Mouse (Mus musculus) midbrain, embryonic 12.5 days (tissue): ENCODE measurements around the gene Hibadh. TPM values are rescaled to one million over a fixed set of nuclear protein-coding genes. Genes with fewer than 3 reads are reported as not detected.
"Not testable (repeated sequence)": the region's sequence is repeated elsewhere in the genome, so short reads cannot be mapped to it uniquely, and the experiment has no call there.

Source experiments
- ATAC-seq: fragments of 200-750 bp; cut with Nextera tagmentation; 2 replicates; pipeline ENCODE4 v1.8.0; 2017; ENCODE audit warnings: low read depth, moderate TSS enrichment, moderate library complexity; ENCODE audit not compliant: low FRiP score
- H3K27ac ChIP-seq: fragments of 300-500 bp; sonication (generic); replicated peaks from 2 replicates; pipeline ENCODE4 v1.5.1; 2016; ENCODE audit warnings: mild to moderate bottlenecking
- H3K27me3 ChIP-seq: fragments of 300-500 bp; sonication (generic); 2 replicates; pipeline ENCODE4 v1.6.1; 2016; ENCODE audit warnings: mild to moderate bottlenecking
- H3K36me3 ChIP-seq: fragments of 300-500 bp; sonication (generic); 2 replicates; pipeline ENCODE4 v1.6.1; 2016
- H3K4me1 ChIP-seq: fragments of 300-500 bp; sonication (generic); 2 replicates; pipeline ENCODE4 v1.6.1; 2016
- H3K4me2 ChIP-seq: fragments of 300-500 bp; sonication (generic); replicated peaks from 2 replicates; pipeline ENCODE4 v1.6.1; 2016; ENCODE audit warnings: mild to moderate bottlenecking, moderate library complexity
- H3K4me3 ChIP-seq: fragments of 300-500 bp; sonication (generic); 2 replicates; pipeline ENCODE4 v1.5.1; 2016; ENCODE audit warnings: mild to moderate bottlenecking
- H3K9ac ChIP-seq: fragments of 300-500 bp; sonication (generic); replicated peaks from 2 replicates; pipeline ENCODE4 v1.6.1; 2016; ENCODE audit warnings: mild to moderate bottlenecking, moderate library complexity
- H3K9me3 ChIP-seq: fragments of 300-500 bp; sonication (generic); 2 replicates; pipeline ENCODE4 v1.6.1; 2016; ENCODE audit warnings: mild to moderate bottlenecking
- WGBS: fragments of 180-500 bp; shearing (Covaris S2); methylation state at CpG from one replicate; pipeline ENCODE4 v1.1.7; 2016; 5-methylcytosine and 5-hydroxymethylcytosine counted together
- polyA plus RNA-seq: library from polyadenylated mRNA; unstranded; fragments of >200 nt; fragmentation: Nextera tagmentation; extraction: Ambion mirVana; gene quantifications from 2 replicates; pipeline ENCODE4 v1.2.1, GENCODE M21; 2016

Gene Hibadh
- polyA plus RNA-seq: 64.7 and 66.3 TPM in 2 replicates

DNA sequence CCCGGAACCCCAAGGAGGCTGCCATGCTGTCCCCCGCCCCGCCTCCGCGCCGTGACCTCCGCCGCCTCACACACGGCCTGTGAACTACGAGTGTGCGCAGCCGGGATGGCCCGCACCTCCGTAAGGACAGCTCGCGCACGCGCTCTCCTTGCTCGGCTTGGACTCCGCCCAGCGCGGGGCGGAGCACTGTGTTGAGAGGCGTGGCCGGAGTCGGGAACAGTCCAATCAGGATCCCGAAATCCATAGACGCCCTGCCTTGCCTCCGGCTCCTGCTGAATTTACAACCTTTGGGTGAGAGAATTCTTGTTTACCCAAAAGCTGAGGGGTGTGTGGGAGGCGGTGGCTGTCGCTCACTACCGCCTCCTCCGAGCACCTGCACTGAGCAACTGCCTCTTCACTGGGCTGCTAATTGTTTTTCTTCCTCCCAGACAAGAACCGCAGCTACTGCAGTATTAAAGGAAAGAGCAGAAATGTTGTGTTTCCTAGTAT, at the start of gene Hibadh:
Hibadh (minus strand) TSS at position 166 of the 489 bp plus-strand sequence.
- Histone ChIP-seq H3K4me3 (peak within 1 kb of the TSS; percentile 84), H3K4me2 (peak within 1 kb of the TSS; percentile 89), H3K4me1 (peaks cover 6% of the 10 kb centered on the region), H3K9me3 (no peaks in the 10 kb centered on the region), H3K27me3 (no peaks in the 10 kb centered on the region), H3K27ac (peak within 1 kb of the TSS; percentile 67; the same call in 1 of the 2 replicates), H3K9ac (peak within 1 kb of the TSS; percentile 87), H3K36me3 (no peaks in the 10 kb centered on the region)
- WGBS: under 1% methylated on average over 34 of the region's 34 CpGs
- peak; percentile 100 for ATAC-seq

GRCm38 (mm10) chr6:52686901-52687500, 46.8 kb upstream of the Hibadh start:
- no peaks in the 10 kb centered on the region for H3K9me3 ChIP-seq
- no peak for ATAC-seq
- WGBS: 79% methylated on average over 5 of the region's 5 CpGs
- H3K4me2 ChIP-seq: no peak overlapping the region
- no peaks in the 10 kb centered on the region for H3K4me1 ChIP-seq
- no peaks in the 10 kb centered on the region for H3K36me3 ChIP-seq
- H3K4me3 ChIP-seq: no peak overlapping the region
- no peaks in the 10 kb centered on the region for H3K27me3 ChIP-seq
- no peak overlapping the region for H3K27ac ChIP-seq
- H3K9ac ChIP-seq: no peak overlapping the region

GRCm38 (mm10) chr6:52682607-52683006, 42.4 kb upstream of the Hibadh start:
- 93% methylated on average over 3 of the region's 3 CpGs for WGBS
- Histone ChIP-seq H3K4me1 (no peaks in the 10 kb centered on the region), H3K4me3 (no peak overlapping the region), H3K9me3 (no peaks in the 10 kb centered on the region), H3K4me2 (no peak overlapping the region), H3K36me3 (no peaks in the 10 kb centered on the region), H3K27ac (no peak overlapping the region), H3K27me3 (no peaks in the 10 kb centered on the region), H3K9ac (no peak overlapping the region)
- no peak for ATAC-seq

DNA sequence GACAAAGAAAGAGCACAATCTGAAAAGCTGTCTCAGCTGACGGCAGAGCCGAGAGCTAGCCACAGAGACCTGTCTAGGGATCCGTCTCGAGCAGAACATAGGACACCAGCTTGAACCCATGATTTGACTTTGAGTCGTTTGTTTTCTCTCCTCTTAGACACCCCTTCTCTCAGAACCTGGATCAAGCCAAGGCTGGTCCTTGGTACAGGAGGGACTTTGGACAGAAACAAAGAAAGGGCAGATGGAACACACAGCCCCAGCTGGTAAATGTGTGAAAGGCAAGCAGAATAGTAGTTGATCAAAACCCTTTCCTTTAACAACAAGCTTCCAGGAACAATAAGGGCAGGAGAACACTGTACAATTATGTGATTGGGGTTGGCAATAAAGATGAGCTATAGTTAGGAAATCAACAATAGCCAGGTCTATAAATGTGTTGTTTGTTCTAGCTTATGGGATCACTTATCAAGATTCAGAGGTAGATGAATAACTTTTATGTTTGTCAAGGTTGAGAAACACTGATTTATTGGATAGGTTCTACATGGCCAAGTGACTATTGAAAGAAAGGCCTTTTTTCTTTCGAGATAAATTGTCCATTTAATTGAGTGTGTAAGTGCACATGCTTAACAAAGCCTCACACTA, 41.8 kb upstream of the Hibadh start:
- no peak for ATAC-seq
- H3K9me3 ChIP-seq: no peaks in the 10 kb centered on the region
- H3K27me3 ChIP-seq: no peaks in the 10 kb centered on the region
- no peak overlapping the region for H3K27ac ChIP-seq
- no peaks in the 10 kb centered on the region for H3K36me3 ChIP-seq
- no peak overlapping the region for H3K4me2 ChIP-seq
- no peaks in the 10 kb centered on the region for H3K4me1 ChIP-seq
- H3K9ac ChIP-seq: no peak overlapping the region
- WGBS: 87% methylated on average over 6 of the region's 6 CpGs
- no peak overlapping the region for H3K4me3 ChIP-seq

DNA sequence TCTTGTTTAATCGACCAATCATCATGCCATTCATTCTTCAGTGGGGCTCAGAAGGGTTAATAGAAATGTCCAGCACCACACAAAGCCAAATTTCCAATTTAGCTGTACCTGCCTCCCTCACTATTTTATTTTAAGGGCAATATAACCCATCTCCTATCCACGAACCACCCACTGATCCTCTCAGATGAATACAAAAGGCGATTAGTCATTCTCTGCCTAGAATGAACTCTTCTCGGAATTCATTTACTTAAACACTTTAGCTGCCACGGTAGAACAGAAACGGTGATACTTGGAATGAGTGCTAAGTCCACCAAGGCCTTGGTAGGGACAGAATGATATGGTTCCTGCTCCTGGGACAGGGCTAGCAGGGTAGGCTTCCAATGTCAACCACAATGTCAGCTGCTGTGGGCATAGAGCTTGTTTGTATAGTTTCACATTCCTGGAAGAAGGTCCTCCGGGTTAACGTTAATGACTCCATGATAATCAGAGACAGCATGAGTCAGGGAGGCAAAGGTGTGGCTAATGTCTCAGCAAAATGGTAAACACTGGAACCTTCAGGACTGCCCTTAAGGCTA, 40.4 kb upstream of the Hibadh start:
- Histone ChIP-seq H3K9ac (no peak overlapping the region), H3K27ac (no peak overlapping the region), H3K36me3 (no peaks in the 10 kb centered on the region), H3K9me3 (no peaks in the 10 kb centered on the region), H3K4me2 (no peak overlapping the region), H3K4me3 (no peak overlapping the region), H3K27me3 (no peaks in the 10 kb centered on the region), H3K4me1 (no peaks in the 10 kb centered on the region)
- no peak for ATAC-seq
- 59% methylated on average over 8 of the region's 8 CpGs for WGBS

- H3K27me3 ChIP-seq: no peaks in the 10 kb centered on the region
- no peak for ATAC-seq
- 87% methylated on average over 9 of the region's 9 CpGs for WGBS
- no peak overlapping the region for H3K4me3 ChIP-seq
- no peak overlapping the region for H3K4me2 ChIP-seq
- no peak overlapping the region for H3K9ac ChIP-seq
- H3K27ac ChIP-seq: no peak overlapping the region
- H3K36me3 ChIP-seq: no peaks in the 10 kb centered on the region
- H3K9me3 ChIP-seq: no peaks in the 10 kb centered on the region
- H3K4me1 ChIP-seq: no peaks in the 10 kb centered on the region; the same call in 1 of the 2 replicates
Measured at GRCm38 (mm10) chr6:52679565-52679964, 39.4 kb upstream of the Hibadh start.

- not testable (repeated sequence) for H3K27me3 ChIP-seq, H3K4me2 ChIP-seq, H3K9ac ChIP-seq, H3K36me3 ChIP-seq, H3K27ac ChIP-seq, H3K4me3 ChIP-seq, H3K9me3 ChIP-seq, H3K4me1 ChIP-seq, ATAC-seq
- WGBS: 87% methylated on average over 4 of the region's 4 CpGs
Measured at GRCm38 (mm10) chr6:52677534-52677933, 37.3 kb upstream of the Hibadh start.

GRCm38 (mm10) chr6:52675222-52675921, 35.2 kb upstream of the Hibadh start:
- no peak for ATAC-seq
- H3K4me2 ChIP-seq: no peak overlapping the region
- WGBS: 75% methylated on average over 4 of the region's 4 CpGs

DNA sequence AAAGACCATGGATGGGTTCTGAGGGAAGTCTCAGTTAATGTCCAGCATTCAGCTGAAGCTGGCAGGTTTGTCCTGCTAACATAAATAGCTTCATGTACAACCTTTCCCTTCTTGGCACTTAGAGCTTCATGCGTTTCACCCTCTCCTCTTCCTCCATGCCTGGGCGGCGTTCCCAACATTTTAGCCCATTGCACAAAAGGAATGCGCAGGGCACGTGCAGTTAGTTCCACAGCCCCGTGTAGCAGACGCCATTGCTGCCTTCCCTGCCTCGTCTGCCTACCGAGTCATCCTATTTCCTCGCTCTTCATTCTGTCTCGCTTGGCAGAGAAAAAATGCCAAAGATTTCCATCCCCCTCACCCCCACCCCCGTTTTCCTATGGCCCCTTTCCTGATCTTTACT, 34.4 kb upstream of the Hibadh start:
- no peak overlapping the region for H3K27ac ChIP-seq
- no peaks in the 10 kb centered on the region for H3K9me3 ChIP-seq
- no peak overlapping the region for H3K9ac ChIP-seq
- no peak overlapping the region for H3K4me3 ChIP-seq
- H3K36me3 ChIP-seq: no peaks in the 10 kb centered on the region
- no peaks in the 10 kb centered on the region; the same call in 1 of the 2 replicates for H3K4me1 ChIP-seq
- ATAC-seq: no peak
- no peaks in the 10 kb centered on the region for H3K27me3 ChIP-seq
- no peak overlapping the region for H3K4me2 ChIP-seq
- 83% methylated on average over 12 of the region's 12 CpGs for WGBS

More at GRCm38 (mm10) chr6:52675222-52675921, 35.2 kb upstream of the Hibadh start:
- Histone ChIP-seq H3K4me1 (no peaks in the 10 kb centered on the region; the same call in 1 of the 2 replicates), H3K27me3 (no peaks in the 10 kb centered on the region), H3K27ac (no peak overlapping the region), H3K9ac (no peak overlapping the region), H3K4me3 (no peak overlapping the region), H3K36me3 (no peaks in the 10 kb centered on the region), H3K9me3 (no peaks in the 10 kb centered on the region)

DNA sequence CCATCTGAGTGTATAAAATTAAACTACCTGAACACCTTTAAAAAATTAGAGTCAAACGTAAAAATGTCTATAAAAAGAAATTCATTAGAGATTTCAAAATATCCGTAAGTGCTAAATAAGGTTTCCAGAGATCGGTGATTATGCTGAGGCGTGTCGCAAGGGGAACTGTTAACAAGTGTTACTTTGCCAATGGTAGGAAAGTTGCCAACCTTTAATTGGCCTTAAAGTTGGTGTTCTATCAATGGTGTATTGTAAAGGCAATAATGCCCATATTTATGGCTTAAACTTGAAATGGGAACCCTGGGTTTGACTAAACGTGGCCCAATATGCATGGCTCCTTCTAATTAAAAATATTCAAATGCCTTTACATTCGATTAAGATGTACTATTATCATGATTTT, 33.5 kb upstream of the Hibadh start:
- no peaks in the 10 kb centered on the region for H3K9me3 ChIP-seq
- H3K27ac ChIP-seq: no peak overlapping the region
- H3K4me1 ChIP-seq: no peaks in the 10 kb centered on the region; the same call in 1 of the 2 replicates
- no peak overlapping the region for H3K4me3 ChIP-seq
- H3K4me2 ChIP-seq: no peak overlapping the region
- 92% methylated on average over 7 of the region's 7 CpGs for WGBS
- H3K36me3 ChIP-seq: no peaks in the 10 kb centered on the region
- no peak for ATAC-seq
- H3K9ac ChIP-seq: no peak overlapping the region
- no peaks in the 10 kb centered on the region for H3K27me3 ChIP-seq

DNA sequence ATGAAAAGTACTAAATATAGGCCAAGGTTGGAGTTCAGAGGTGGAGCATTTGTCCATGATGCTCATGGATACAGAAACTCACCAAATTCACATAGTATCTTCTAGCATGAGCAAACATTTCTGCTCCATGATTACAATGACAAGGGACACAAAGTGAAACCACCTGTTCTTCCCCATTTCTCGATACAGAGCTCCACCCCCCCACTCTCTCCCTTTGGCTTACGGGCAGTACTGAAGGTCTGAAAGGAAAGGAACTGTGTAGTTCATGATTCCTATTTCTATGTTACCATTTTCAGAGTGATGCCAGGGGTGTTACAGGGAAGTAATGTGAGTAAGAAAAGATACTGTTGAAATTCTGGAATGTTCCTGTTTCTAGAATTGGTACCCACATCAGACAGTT, 32.4 kb upstream of the Hibadh start:
- Histone ChIP-seq H3K27me3 (no peaks in the 10 kb centered on the region), H3K27ac (no peak overlapping the region), H3K9me3 (no peaks in the 10 kb centered on the region), H3K4me2 (no peak overlapping the region), H3K36me3 (no peaks in the 10 kb centered on the region), H3K9ac (no peak overlapping the region), H3K4me1 (no peaks in the 10 kb centered on the region; the same call in 1 of the 2 replicates), H3K4me3 (no peak overlapping the region)
- 72% methylated on average over 2 of the region's 2 CpGs for WGBS
- no peak for ATAC-seq

GRCm38 (mm10) chr6:52671791-52672190, 31.6 kb upstream of the Hibadh start:
- WGBS: 89% methylated on average over 8 of the region's 8 CpGs
- no peak overlapping the region for H3K27ac ChIP-seq
- no peaks in the 10 kb centered on the region for H3K9me3 ChIP-seq
- no peak overlapping the region for H3K4me2 ChIP-seq
- no peak overlapping the region for H3K9ac ChIP-seq
- H3K36me3 ChIP-seq: no peaks in the 10 kb centered on the region
- H3K4me3 ChIP-seq: no peak overlapping the region
- no peaks in the 10 kb centered on the region; the same call in 1 of the 2 replicates for H3K4me1 ChIP-seq
- no peak for ATAC-seq
- H3K27me3 ChIP-seq: no peaks in the 10 kb centered on the region
